ENCODE assay signal across 9 mouse cellular contexts in the genomic region with DNA sequence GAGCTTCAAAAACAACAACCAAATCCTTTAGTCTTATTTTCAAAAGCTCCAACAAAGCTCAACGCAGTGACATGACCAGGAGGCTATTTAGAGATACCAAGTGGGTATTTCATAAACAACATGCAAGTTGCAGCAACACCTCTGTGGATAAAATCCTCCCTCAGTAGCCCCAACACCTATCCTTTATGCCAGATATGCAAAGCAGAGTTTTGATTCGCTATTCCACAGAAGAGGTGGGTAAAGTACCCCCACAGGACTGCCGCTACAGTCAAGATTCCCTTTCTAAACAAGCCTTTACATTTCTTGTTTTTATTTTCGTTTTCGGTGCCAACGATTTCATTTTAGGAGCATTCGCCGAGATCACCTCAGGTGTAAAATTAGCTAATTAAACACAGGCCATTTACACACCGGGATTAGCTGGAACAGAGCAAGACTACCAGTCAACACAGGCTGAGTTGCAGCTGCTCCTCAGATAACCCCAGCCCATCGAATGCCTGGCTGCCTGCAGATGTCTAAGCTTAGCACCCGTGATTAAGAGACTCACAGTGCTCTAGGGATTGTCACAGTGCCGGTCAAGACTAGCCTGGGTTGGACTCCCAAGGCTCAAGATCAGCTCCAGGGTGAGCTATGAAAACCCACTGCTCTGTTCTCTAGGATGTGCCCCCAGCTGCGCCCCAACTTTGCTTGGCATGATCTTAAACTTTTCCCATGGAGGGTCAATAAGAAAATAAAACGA. TPM values are rescaled to one million over a fixed set of nuclear protein-coding genes. Genes with fewer than 3 reads are reported as not detected.
DNase-seq lines count a peak whose midpoint lies in the region; ATAC-seq lines count a peak whose summit lies in the region.
"Had no signal": no experiment of that assay in that cellular context is flagged by ENCODE, and none has a peak within 500 bp of the region (broad histone marks: within the 10 kb centered on the region; RNA-seq: fewer than 3 reads in every experiment).

No protein-coding gene starts in this region.

- no peak overlapping the region for H3K27ac ChIP-seq in limb, embryonic 10.5 days

- peaks cover 26% of the 10 kb centered on the region for H3K9me3 ChIP-seq in megakaryocyte, embryonic 14.5 days
- H3K9me3 ChIP-seq in limb, embryonic 10.5 days (replicated peaks) = no peaks in the 10 kb centered on the region

- H3K27me3 ChIP-seq in megakaryocyte, embryonic 14.5 days (replicated peaks) = peaks cover 20% of the 10 kb centered on the region
- H3K27me3 ChIP-seq in limb, embryonic 10.5 days (ENCODE audit: low read depth, poor library complexity, severe bottlenecking) = peaks cover 45% of the 10 kb centered on the region

- no peak for ATAC-seq in megakaryocyte, adult 5-6 weeks (ENCODE audit: poor library complexity, severe bottlenecking)
- ATAC-seq in inflammation-experienced regulatory T-cells, adult 6 months = no peak
- no peak for ATAC-seq in erythroblast, adult 5-6 weeks (replicated peaks; ENCODE audit: low FRiP score, poor library complexity, severe bottlenecking)

- WGBS in limb, embryonic 10.5 days = 21% methylated on average over 14 of the region's 14 CpGs

- peaks cover 10% of the 10 kb centered on the region; the same call in 1 of the 2 replicates for H3K4me1 ChIP-seq in megakaryocyte, embryonic 14.5 days
- H3K4me1 ChIP-seq in limb, embryonic 10.5 days = peaks cover 9% of the 10 kb centered on the region

- DNase-seq in adrenal gland, adult 2 months = peak; percentile 10
- DNase-seq in adrenal gland, adult 8-10 months = no peak
- no peak for DNase-seq in limb, embryonic 10.5 days (ENCODE audit: low spot score)
- DNase-seq in retina, postnatal 1 day = peak; percentile 61

- H3K36me3 ChIP-seq in megakaryocyte, embryonic 14.5 days (replicated peaks; ENCODE audit: low read length) = no peaks in the 10 kb centered on the region
- H3K36me3 ChIP-seq in limb, embryonic 10.5 days = no peaks in the 10 kb centered on the region

- peak overlapping the region; percentile 78 for H3K4me3 ChIP-seq in megakaryocyte, embryonic 14.5 days (replicated peaks)
- peak overlapping the region; percentile 68 for H3K4me3 ChIP-seq in limb, embryonic 10.5 days

RNA-seq across cellular contexts. Expression of a gene that starts 0.9 kb away (rescaled TPM):
- 10 to 100 TPM; 14.8 to 17.8 TPM for total RNA-seq in adrenal gland, adult 2 months (2021)
- 0.65 and 0.78 TPM in 2 replicates for polyA plus RNA-seq in adrenal gland, adult 2 months (2012; rRNA removed)
- 10 to 100 TPM; 21.3 to 39.7 (median 28.3) TPM for total RNA-seq in adrenal gland, adult 8-10 months (2022)
- polyA plus RNA-seq in megakaryocyte, embryonic 14.5 days (2012; ENCODE audit: insufficient read depth, low replicate concordance) = not detected in 2 replicates
- not detected in 2 replicates for total RNA-seq in megakaryocyte, adult 5-6 weeks (2015)
- not detected in 2 replicates for total RNA-seq in megakaryocyte, adult 5-6 weeks (2017)
- 0.01 and 0.06 TPM in 2 replicates for polyA plus RNA-seq in limb, embryonic 10.5 days (2016; fragmentation: Nextera tagmentation; extraction: Ambion mirVana)
- under 1 TPM in 1 of 3 experiments, not detected in 2; 0.03 TPM for polyA plus RNA-seq in inflammation-experienced regulatory T-cells, adult 6 months (2017; shearing (Covaris generic))
- total RNA-seq in erythroblast, adult 5-6 weeks (2015; ENCODE audit: low replicate concordance) = not detected in 2 replicates
- 0.14 TPM in 1 of 2 replicates, not detected in the other for total RNA-seq in erythroblast, adult 5-6 weeks (2017; ENCODE audit: low replicate concordance)
- polyA plus RNA-seq: spleen, adult 2 months had no signal

Comparison
In these comparisons a context has a peak if more than half of its experiments do, and no peak if none do; other contexts are left out.
1. DNase-seq: peak in adrenal gland, adult 2 months (single experiment) and retina, postnatal 1 day (single experiment); none in adrenal gland, adult 8-10 months (single experiment) and limb, embryonic 10.5 days (single experiment).
2. RNA of a gene that starts 0.9 kb away (total RNA-seq): 21.3 to 39.7 TPM in adrenal gland, adult 8-10 months and 14.8 to 17.8 TPM in adrenal gland, adult 2 months; not detected in megakaryocyte, adult 5-6 weeks and 0.14 TPM in erythroblast, adult 5-6 weeks; every median in the first group is over 10 times any median in the second.